Mouse (Mus musculus) B cell, adult 62 days (primary cell): ENCODE data around the gene Bsnd. TPM values are rescaled to one million over a fixed set of nuclear protein-coding genes. Genes with fewer than 3 reads are reported as not detected.

Experiments
- total RNA-seq: library from RNA; stranded (reverse); gene quantifications from 4 replicates; pipeline ENCODE4 v1.2.4, GENCODE M21; 2023

Gene Bsnd
- not detected in 4 replicates for total RNA-seq

GRCm38 (mm10) chr4:106492116-106492515, at the start of gene Bsnd:
Gene Bsnd, minus strand, starts transcription at chr4:106492283.

Other genes starting within 250 kb of the Bsnd start
- gene Usp24, start 176.1 kb downstream of the Bsnd start, total RNA-seq = 85.5 to 92.5 TPM (median 86.6 TPM) in 4 replicates
- gene Pcsk9, start 28.0 kb downstream of the Bsnd start, total RNA-seq = not detected in 4 replicates
- 3.4 to 4.4 TPM (median 4.0 TPM) in 4 replicates for gene Dhcr24, start 68.8 kb upstream of the Bsnd start, total RNA-seq
- gene Lexm, start 125.0 kb upstream of the Bsnd start, total RNA-seq = not detected in 4 replicates
- gene Ttc22, start 130.1 kb upstream of the Bsnd start, total RNA-seq = not detected in 4 replicates
- gene Pars2, start 158.8 kb upstream of the Bsnd start, total RNA-seq = 2.6 to 7.3 TPM (median 4.9 TPM) in 4 replicates
- gene Ttc4, start 186.7 kb upstream of the Bsnd start, total RNA-seq = 31.2 to 35.9 TPM (median 33.1 TPM) in 4 replicates
- not detected in 4 replicates for gene Mroh7, start 238.6 kb upstream of the Bsnd start, total RNA-seq
- gene Fam151a, start 241.6 kb upstream of the Bsnd start, total RNA-seq = not detected in 4 replicates